Mouse (Mus musculus): Measurements from ENCODE around the gene Cyth2.

Cyth2 gene

GRCm38 (mm10) chr7:45786136-45786578, 28.2 kb downstream of the Cyth2 start:
- DNase-seq (ENCODE audit: low read depth, low spot score): no peak

- DNase-seq (ENCODE audit: low read depth, low spot score): no peak
Observed at GRCm38 (mm10) chr7:45785388-45786135, 28.8 kb downstream of the Cyth2 start.

DNA sequence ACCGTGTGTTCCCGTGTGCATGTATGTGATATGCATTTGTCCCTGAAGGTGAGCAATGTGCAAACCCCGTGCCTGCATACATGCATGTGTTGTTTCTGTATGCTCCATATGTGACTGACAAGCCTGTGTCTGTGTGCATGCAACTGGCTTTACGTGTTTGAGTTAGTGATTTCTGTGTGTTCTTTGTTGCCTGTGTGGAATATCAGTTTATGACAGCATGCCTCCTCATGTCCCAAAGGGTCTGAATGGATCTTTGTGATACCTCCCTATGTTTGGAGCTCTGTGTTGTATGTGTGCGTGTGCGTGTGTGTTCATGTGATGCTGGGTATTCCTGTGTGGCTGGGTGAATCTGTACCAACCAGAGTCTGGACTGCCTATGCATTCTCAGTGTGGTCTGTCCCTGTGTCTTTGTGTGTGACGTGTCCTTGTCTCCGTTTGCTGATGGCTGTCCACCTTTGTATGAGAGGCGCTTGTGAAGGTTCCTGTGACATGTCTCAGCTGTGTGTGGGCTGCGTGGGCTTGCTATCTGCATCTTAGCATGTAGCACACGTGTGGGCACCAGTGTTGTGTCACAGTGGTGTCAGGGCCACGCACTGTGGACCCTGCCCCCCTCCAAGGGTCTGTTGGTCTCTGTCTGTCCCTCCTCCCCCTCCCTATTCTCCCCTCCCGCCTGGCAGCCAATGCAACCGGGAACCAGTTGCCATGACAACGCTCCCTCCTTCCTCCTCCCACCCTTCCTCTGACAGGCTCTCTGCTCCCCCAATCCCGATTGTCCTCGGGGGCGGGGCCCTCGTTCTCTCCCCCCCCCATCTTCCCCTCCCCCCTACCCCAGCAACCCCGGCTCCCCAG, 29.6 kb downstream of the Cyth2 start, which contains the start of gene Sult2b1:
Sult2b1 (minus strand) TSS at position 146 of the 849 bp plus-strand sequence.
- peak; percentile 97 for DNase-seq (ENCODE audit: low read depth, low spot score)

DNA sequence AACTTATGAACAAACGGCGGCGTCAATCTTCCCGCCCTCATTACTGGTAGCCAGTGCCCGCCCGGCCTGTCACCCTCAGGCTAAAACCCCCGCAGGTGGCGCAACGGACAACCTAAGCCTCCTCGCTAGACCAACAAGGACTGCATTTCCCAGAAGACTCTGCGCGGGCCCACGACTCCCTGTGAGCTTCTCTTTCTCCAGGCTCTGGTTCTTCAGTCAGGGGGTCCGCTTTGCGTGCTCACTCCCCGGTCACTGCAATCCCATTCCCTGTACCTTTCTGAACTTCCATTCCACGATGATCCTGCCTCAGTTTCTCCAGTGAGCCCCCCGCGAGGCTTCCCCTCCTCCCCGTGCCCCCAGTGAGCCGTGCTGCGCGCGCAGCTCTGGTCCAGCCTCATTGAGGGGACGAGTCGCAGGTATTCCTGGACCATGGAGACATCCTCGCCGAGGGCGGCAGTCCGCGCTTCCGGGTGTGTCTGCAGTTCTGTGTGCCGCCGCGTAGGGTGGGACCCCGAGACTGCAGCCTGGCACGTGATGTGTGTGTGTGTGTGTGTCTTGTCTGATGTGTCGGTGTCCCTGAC, 30.8 kb downstream of the Cyth2 start, which contains the start of gene Lmtk3:
Lmtk3 (plus strand) TSS at position 228 of the 581 bp plus-strand sequence.
- peak; percentile 77 for DNase-seq (ENCODE audit: low read depth, low spot score)

- no peak for DNase-seq (ENCODE audit: low read depth, low spot score)
Observed at GRCm38 (mm10) chr7:45782271-45782670, 32.1 kb downstream of the Cyth2 start.

GRCm38 (mm10) chr7:45779081-45779641, 35.2 kb downstream of the Cyth2 start:
- no peak for DNase-seq (ENCODE audit: low read depth, low spot score)

DNA sequence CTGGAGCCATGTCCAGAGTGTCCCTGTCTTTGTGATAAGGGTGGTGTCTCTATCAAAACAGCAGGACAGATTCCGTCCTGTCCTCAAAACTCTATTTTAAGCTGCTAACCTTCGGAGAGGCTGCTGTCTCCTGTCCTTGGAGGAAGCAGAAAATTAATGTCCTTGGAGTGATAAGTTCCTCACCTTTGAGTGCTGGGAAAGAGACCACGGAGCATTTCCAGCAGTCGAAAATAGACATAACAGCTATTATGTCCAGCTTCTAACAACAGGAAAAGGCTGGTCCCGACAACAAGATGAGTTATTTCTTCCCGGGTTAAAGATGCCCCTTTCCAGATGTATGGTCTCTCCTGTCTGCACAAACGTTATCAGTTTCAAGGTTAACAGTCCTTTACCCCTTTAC, 39.1 kb downstream of the Cyth2 start:
- no peak for DNase-seq (ENCODE audit: low read depth, low spot score)

- no peak for DNase-seq (ENCODE audit: low read depth, low spot score)
Observed at GRCm38 (mm10) chr7:45771101-45771500, 43.3 kb downstream of the Cyth2 start.

GRCm38 (mm10) chr7:45770427-45771082, 43.8 kb downstream of the Cyth2 start:
- no peak for DNase-seq (ENCODE audit: low read depth, low spot score)

DNA sequence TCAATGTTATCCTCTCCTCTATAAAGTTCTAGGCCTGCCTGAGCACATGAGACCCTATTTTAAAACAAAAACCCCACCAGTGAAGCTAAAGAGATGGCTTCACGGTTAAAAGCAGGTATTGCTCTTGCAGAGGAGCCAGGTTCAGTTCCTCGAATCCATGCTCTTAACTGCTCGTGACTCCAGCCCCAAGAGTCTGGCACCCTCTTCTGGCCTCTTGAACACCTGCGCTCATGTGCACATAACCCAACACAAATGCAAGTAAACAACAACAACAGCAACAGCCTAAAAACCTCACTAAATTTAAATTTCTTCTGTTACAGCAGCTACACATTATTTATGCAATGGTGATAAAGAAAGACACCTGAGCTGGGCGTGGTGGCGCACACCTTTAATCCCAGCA, 46.9 kb downstream of the Cyth2 start:
- DNase-seq (ENCODE audit: low read depth, low spot score): no peak

DNA sequence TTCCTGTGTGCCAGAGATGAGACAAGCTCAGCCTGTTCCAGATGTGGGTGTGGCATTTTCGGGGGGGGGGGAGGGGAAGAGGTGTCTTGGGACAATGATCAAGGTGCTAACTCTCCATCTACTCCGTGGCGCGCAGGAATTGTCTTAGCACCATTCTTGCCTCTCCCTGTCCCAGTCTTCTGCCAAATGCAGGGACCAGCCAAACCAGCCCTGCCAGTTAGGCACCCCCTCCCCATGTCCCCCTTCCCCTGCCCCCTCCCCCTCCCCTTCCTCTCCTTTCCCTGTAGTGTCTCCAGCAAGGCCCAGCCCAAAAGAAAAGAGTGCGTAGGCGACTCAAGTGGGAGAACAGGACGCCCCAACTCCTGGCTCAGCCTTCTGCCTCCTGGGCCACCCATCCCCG, 47.6 kb downstream of the Cyth2 start:
- DNase-seq (ENCODE audit: low read depth, low spot score): no peak

DNA sequence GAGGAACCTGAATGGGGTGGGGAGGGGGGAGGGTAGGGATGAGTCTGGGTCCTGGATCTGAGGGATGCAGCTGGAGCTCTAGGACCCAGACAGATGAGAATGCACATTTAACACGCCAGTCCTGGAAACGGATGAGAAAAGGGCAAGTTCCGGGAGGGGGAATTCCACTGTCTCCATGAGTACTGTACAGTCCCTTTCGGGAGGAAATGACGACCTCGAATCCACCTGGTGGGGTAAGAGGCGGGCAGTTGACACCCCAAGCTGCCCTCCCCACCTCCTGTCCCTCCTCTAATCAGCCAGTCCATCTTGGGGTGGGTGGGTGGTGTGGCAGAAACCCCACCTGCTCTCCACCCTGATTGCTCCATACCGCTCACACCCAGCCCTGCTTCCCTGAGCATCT, 48.4 kb downstream of the Cyth2 start:
- no peak for DNase-seq (ENCODE audit: low read depth, low spot score)

DNA sequence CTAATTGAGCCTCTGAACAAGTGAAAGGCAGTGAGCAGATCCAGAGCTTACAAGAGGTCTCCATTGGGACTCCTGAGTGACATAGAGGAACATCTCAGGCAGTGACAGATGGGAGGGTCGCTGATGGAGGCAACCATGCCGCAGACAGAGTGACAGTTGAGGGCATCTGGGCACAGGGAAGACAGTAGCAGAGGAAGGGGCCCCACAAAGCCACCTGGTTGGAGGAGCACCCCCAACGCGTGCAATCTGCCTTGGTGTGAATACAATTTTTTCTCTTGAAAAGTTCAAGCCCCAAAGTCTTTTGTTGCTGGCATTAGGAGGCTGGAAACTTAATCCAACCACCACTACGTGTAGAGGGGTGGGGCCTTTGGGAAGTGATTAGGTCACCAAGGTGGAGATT, 54.2 kb downstream of the Cyth2 start:
- no peak for DNase-seq (ENCODE audit: low read depth, low spot score)

DNA sequence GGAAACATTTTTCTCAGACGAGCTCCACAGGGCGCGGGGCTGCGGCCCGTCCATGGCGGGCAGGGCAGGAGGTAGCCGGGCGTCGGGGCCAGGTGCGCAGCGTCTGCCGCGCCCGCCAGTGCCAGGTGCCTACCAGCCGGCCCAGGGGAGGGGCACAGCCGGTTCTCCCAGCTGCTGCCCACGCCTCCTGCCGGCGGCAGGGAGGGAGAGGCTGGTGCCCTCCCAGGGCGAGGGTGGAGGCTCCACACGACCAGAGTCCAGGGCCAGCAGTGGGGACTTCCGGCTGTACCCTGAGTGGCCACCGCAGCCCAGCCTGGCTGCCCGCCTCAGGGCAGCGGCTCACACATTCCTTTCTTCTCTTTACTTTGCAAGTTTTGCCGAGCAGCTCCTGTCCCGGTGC, 55.0 kb downstream of the Cyth2 start:
- no peak for DNase-seq (ENCODE audit: low read depth, low spot score)

All from telencephalon, adult 2 months (tissue).